Mouse (Mus musculus) hematopoietic multipotent progenitor cell, adult 10-12 weeks (in vitro differentiated cells): Measurements from ENCODE around the gene Tfg. TPM values are rescaled to one million over a fixed set of nuclear protein-coding genes. Genes with fewer than 3 reads are reported as not detected.

ENCODE experiments used
- polyA plus RNA-seq: library from polyadenylated mRNA; stranded (reverse); fragments of >175 nt; gene quantifications from 2 replicates; pipeline ENCODE4 v1.2.3, GENCODE M21; 2012; ENCODE audit warnings: low replicate concordance

The Tfg gene
- 20.6 and 23.0 TPM in 2 replicates for polyA plus RNA-seq

DNA sequence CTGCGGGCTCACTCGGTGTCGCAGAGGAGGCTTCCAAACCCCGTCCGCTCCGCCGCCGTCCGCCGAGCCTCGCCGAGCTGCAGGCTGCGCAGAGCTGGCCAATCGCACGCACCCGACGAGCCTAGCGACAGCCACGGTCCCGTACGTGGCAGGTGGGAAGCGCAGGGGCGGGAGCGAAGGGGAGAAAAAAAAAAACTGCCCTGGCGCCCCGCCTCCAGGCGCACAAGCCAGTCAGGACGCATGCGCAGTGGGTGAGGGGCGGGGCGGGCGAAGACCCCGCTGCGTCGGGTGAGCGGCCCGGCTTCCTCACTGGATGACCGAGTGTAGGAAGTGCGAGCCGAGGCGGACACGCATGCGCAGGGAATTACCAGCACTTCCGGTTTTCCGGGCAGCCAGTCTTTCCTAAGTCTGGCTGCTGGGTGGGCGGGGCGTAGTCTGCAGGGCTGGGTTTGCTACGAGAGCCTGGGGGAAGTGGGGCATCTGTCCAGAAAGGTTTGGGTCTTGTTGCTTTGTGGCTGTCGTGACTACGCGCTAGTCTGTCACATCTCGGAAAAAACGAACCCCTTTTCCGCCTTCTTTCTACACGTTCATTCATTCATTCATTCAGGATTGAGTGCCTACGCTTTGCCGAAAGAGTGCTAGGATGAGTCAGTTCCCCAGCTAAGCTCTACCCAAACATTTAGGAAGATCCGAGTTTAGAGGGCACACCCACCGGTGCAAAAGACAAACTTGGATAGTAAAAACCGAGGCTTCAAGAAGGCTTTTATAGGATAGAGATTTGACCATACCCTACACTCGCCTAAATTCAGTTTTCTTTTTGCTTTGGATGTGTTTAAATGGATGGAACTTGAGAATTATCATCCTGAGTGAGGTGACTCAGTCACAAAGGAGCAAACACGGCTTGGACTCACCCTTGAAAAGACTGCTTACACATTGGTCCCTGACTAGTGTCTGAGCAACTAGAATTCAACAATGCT is at the start of gene Tfg:
TSS of gene Tfg (minus strand) at position 227 of the 977 bp plus-strand sequence.

Other genes starting within 250 kb of the Tfg start
- 0.07 and 0.16 TPM in 2 replicates for gene Abi3bp, start 239.6 kb downstream of the Tfg start, polyA plus RNA-seq
- gene Adgrg7, start 78.4 kb upstream of the Tfg start, polyA plus RNA-seq: 0.07 TPM in 1 of 2 replicates, not detected in the other
- gene Tmem45a, start 168.7 kb upstream of the Tfg start, polyA plus RNA-seq: not detected in 2 replicates
- not detected in 2 replicates for gene Lnp1, start 210.6 kb upstream of the Tfg start, polyA plus RNA-seq